Mouse (Mus musculus) limb, embryonic 13.5 days (tissue): ENCODE data around the gene Svs3a. TPM values are rescaled to one million over a fixed set of nuclear protein-coding genes. Genes with fewer than 3 reads are reported as not detected.
"Not testable (repeated sequence)": the region's sequence is repeated elsewhere in the genome, so short reads cannot be mapped to it uniquely, and the experiment has no call there.

Experiments
- ATAC-seq: fragments of 200-750 bp; cut with Nextera tagmentation; 2 replicates; pipeline ENCODE4 v1.8.0; 2017; ENCODE audit warnings: low read depth, moderate number of reproducible peaks, moderate TSS enrichment; ENCODE audit not compliant: low FRiP score
- H3K27ac ChIP-seq: fragments of 300-500 bp; sonication (generic); 2 replicates; pipeline ENCODE4 v1.5.1; 2015; ENCODE audit warnings: inconsistent platforms, mild to moderate bottlenecking, moderate library complexity
- H3K27me3 ChIP-seq: fragments of 300-500 bp; sonication (generic); 2 replicates; pipeline ENCODE4 v1.6.1; 2015; ENCODE audit warnings: mild to moderate bottlenecking, inconsistent platforms
- H3K36me3 ChIP-seq: fragments of 300-500 bp; sonication (generic); 2 replicates; pipeline ENCODE4 v1.6.1; 2015; ENCODE audit warnings: inconsistent platforms, mild to moderate bottlenecking, moderate library complexity
- H3K4me1 ChIP-seq: fragments of 300-500 bp; sonication (generic); 2 replicates; pipeline ENCODE4 v1.6.1; 2015; ENCODE audit warnings: inconsistent platforms
- H3K4me2 ChIP-seq: fragments of 300-500 bp; sonication (generic); replicated peaks from 2 replicates; pipeline ENCODE4 v1.6.1; 2015; ENCODE audit warnings: inconsistent platforms, mild to moderate bottlenecking, moderate library complexity
- H3K4me3 ChIP-seq: fragments of 300-500 bp; sonication (generic); 2 replicates; pipeline ENCODE4 v1.5.1; 2015; ENCODE audit warnings: moderate library complexity, mild to moderate bottlenecking, inconsistent platforms
- H3K9ac ChIP-seq: fragments of 300-500 bp; sonication (generic); 2 replicates; pipeline ENCODE4 v1.6.1; 2015; ENCODE audit warnings: mild to moderate bottlenecking, inconsistent platforms
- H3K9me3 ChIP-seq: fragments of 300-500 bp; sonication (generic); 2 replicates; pipeline ENCODE4 v1.6.1; 2016; ENCODE audit warnings: inconsistent platforms
- WGBS: fragments of 180-500 bp; shearing (Covaris S2); methylation state at CpG from one replicate; pipeline ENCODE4 v1.1.7; 2015; 5-methylcytosine and 5-hydroxymethylcytosine counted together
- polyA plus RNA-seq: library from polyadenylated mRNA; unstranded; fragments of >200 nt; fragmentation: Nextera tagmentation; extraction: Ambion mirVana; gene quantifications from 2 replicates; pipeline ENCODE4 v1.2.1, GENCODE M21; 2015

Svs3a gene
- polyA plus RNA-seq: not detected in 2 replicates

DNA sequence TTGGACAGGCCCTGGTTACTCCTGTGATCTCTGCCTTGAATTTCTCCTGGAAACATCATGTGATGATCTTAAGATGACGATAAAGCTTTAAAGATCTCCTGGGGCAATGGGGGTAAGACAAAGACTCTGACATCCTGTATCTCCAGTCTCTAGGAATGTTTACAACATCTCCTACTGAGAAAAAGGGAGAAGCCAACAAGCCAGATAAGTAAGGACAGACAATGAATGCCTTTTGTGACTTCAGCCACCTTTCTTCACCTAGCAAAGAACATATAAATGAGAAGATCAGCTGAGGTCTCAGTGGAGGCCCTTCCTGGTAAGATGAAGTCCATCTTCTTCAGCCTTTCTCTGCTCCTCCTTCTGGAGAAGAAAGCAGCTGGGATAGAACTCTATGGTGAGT, at the start of gene Svs3a:
Svs3a (plus strand) TSS at position 301 of the 400 bp plus-strand sequence.
- not testable (repeated sequence) for H3K4me1 ChIP-seq, H3K9ac ChIP-seq, H3K9me3 ChIP-seq, ATAC-seq, H3K27me3 ChIP-seq, H3K4me2 ChIP-seq, H3K36me3 ChIP-seq, H3K27ac ChIP-seq, H3K4me3 ChIP-seq
- WGBS: 74% methylated on average over 1 of the region's 1 CpGs

DNA sequence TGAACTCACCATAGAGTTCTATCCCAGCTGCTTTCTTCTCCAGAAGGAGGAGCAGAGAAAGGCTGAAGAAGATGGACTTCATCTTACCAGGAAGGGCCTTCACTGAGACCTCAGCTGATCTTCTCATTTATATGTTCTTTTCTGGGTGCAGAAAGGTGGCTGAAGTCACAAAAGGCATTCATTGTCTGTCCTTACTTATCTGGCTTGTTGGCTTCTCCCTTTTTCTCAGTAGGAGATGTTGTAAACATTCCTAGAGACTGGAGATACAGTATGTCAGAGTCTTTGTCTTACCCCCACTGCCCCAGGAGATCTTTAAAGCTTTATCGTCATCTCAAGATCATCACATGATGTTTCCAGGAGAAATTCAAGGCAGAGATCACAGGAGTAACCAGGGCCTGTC, 32.5 kb upstream of the Svs3a start, which contains the start of gene Svs3b:
Svs3b (minus strand) TSS at position 101 of the 400 bp plus-strand sequence.
- not testable (repeated sequence) for H3K4me3 ChIP-seq, H3K4me1 ChIP-seq, H3K9me3 ChIP-seq, ATAC-seq, H3K9ac ChIP-seq, H3K36me3 ChIP-seq, H3K4me2 ChIP-seq, H3K27ac ChIP-seq
- 66% methylated on average over 1 of the region's 1 CpGs for WGBS
- peaks cover 13% of the 10 kb centered on the region for H3K27me3 ChIP-seq

DNA sequence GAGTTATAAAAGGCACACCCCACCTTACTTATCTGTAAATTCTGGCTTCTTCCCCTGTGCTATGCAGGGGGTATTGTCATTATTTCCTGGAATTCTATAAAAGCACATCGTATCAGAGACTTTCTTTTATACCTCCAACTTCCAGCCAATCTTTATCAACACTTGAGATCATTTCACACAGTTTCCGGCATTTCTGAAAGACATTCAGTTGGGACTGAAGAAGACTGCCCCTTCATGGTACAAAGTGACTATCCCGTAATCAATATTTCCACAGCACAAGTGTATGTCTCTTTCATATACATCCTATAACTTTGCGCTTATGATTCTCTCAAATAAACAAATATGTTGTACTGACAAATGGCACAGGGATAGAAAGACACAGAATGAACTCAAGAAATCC, 10.7 kb upstream of the Svs3a start, which contains the start of gene Svs4:
Svs4 (minus strand) TSS at position 101 of the 400 bp plus-strand sequence.
- 92% methylated on average over 4 of the region's 4 CpGs for WGBS
- Histone ChIP-seq H3K36me3 (no peaks in the 10 kb centered on the region), H3K9me3 (no peaks in the 10 kb centered on the region), H3K4me3 (no peak within 1 kb of the TSS), H3K27me3 (no peaks in the 10 kb centered on the region), H3K9ac (no peak within 1 kb of the TSS), H3K27ac (no peak within 1 kb of the TSS), H3K4me2 (no peak within 1 kb of the TSS), H3K4me1 (no peaks in the 10 kb centered on the region)
- ATAC-seq: no peak

DNA sequence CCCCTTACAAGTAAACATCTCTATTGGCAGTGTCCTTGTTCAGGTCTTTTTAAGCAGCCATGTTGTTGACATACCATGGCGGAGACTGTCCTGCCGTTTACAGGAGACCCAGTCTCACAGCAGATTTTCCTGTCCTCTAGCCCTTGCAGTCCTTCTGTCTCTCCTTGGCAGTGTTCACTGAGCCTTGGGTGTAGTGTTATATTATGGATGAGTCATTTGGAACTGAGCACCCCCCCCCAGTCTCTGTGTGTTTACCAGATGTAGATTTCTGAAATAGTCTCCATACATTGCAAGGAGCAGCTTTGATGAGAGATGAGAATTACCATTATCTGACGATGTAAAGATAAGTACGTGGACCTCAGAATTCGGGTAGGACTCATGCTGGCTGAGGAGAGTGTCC, 23.5 kb downstream of the Svs3a start:
- no peaks in the 10 kb centered on the region for H3K36me3 ChIP-seq
- H3K27ac ChIP-seq: no peak overlapping the region
- no peaks in the 10 kb centered on the region for H3K9me3 ChIP-seq
- 92% methylated on average over 5 of the region's 5 CpGs for WGBS
- no peak for ATAC-seq
- H3K4me1 ChIP-seq: no peaks in the 10 kb centered on the region
- no peaks in the 10 kb centered on the region for H3K27me3 ChIP-seq
- no peak overlapping the region for H3K9ac ChIP-seq
- no peak overlapping the region for H3K4me3 ChIP-seq
- no peak overlapping the region for H3K4me2 ChIP-seq

DNA sequence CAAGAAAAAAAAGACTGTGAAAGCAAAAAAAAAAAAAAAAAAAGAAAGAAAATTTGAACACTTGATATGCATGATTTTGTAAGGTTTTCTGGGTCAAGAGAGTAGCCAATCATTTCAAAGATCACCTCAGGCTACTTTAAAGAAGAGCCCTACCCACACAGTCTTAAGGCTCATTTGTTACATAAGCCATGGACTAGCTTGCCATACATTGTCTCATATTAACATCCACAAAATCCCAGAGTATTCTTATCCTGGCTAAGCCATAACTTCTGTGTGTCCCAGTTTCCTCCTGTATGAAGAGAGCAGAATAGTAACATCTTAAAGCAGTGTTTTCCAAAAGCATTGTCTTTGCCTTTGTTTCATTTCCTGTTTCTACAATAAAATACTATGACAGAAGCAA, 26.4 kb downstream of the Svs3a start:
- H3K27ac ChIP-seq, H3K36me3 ChIP-seq, ATAC-seq, H3K9me3 ChIP-seq, H3K4me3 ChIP-seq, H3K4me2 ChIP-seq, H3K4me1 ChIP-seq, H3K9ac ChIP-seq, H3K27me3 ChIP-seq: not testable (repeated sequence)

DNA sequence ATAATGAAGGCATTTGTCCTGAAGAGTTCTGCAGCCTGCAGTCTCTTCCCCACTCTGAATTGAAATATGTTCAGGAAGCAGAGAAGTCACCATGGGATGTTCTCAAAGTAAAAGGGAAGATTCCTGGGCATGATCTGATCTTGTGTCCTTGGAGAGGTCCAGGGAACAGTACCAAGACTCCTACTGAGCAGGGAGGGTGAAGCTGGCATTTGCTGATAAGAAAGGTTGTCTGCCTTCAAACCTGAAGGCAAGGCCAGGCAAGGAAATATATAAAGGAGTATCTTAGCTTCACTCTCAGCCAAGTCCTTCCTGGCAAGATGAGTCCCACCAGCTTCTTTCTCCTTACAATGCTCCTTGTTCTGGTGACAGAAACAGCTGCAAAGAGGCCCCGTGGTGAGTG, 27.4 kb downstream of the Svs3a start, which contains the start of gene Svs6:
Svs6 (plus strand) TSS at position 301 of the 400 bp plus-strand sequence.
- not testable (repeated sequence) for H3K9me3 ChIP-seq, H3K4me3 ChIP-seq, H3K4me1 ChIP-seq, H3K27ac ChIP-seq, H3K27me3 ChIP-seq, ATAC-seq, H3K9ac ChIP-seq, H3K36me3 ChIP-seq, H3K4me2 ChIP-seq
- 79% methylated on average over 1 of the region's 1 CpGs for WGBS

DNA sequence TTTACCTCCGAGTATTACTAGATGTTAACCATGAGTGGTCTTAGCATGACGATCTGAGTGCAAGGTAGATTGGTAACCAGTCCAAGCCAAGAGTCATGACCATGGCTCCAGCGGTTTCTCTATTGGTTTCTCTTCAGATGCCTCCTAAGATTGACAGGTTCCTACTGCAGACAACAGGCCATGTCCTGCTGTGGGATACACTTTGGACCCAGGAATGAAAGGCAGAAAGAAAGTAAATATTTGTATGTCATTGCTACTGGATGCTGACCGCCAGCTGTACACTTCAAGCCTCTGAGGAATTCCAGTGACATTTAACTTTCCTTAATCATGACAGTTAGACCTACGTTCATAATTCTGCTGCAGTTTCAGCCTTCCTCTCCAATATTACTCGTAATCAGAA, 31.9 kb downstream of the Svs3a start:
- ATAC-seq: no peak
- Histone ChIP-seq H3K9ac (no peak overlapping the region), H3K4me3 (no peak overlapping the region), H3K36me3 (no peaks in the 10 kb centered on the region), H3K27me3 (no peaks in the 10 kb centered on the region), H3K9me3 (no peaks in the 10 kb centered on the region), H3K4me2 (no peak overlapping the region), H3K4me1 (no peaks in the 10 kb centered on the region), H3K27ac (no peak overlapping the region)
- 88% methylated on average over 6 of the region's 6 CpGs for WGBS

DNA sequence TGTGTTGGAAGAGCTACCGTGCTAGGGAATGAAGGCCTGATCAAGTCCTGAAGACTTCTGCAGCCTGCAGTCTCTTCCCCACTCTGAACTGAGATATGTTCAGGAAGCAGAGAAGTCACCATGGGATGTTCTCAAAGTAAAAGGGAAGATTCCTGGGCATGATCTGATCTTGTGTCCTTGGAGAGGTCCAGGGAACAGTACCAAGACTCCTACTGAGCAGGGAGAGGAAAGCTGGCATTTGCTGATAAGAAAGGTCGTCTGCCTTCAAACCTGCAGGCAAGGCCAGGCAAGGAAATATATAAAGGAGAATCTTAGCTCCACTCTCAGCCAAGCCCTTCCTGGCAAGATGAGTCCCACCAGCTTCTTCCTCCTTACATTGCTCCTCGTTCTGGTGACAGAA, 43.4 kb downstream of the Svs3a start, which contains the start of gene Svs5:
Svs5 (plus strand) TSS at position 301 of the 400 bp plus-strand sequence.
- H3K9me3 ChIP-seq, H3K27ac ChIP-seq, H3K4me1 ChIP-seq, H3K36me3 ChIP-seq, H3K9ac ChIP-seq, H3K27me3 ChIP-seq, H3K4me2 ChIP-seq, ATAC-seq, H3K4me3 ChIP-seq: not testable (repeated sequence)
- 79% methylated on average over 3 of the region's 3 CpGs for WGBS

Other genes starting within 250 kb of the Svs3a start
- 17.5 and 20.1 TPM in 2 replicates for gene Stk4, start 218.9 kb upstream of the Svs3a start, polyA plus RNA-seq
- 57.8 and 61.7 TPM in 2 replicates for gene Tomm34, start 218.1 kb upstream of the Svs3a start, polyA plus RNA-seq
- 2.5 and 2.8 TPM in 2 replicates for gene Kcns1, start 118.2 kb upstream of the Svs3a start, polyA plus RNA-seq
- gene Wfdc5, start 106.5 kb upstream of the Svs3a start, polyA plus RNA-seq: not detected in 2 replicates
- 0.51 TPM in 1 of 2 replicates, not detected in the other for gene Wfdc12, start 98.7 kb upstream of the Svs3a start, polyA plus RNA-seq
- gene Wfdc15a, start 89.1 kb upstream of the Svs3a start, polyA plus RNA-seq: not detected in 2 replicates
- not detected in 2 replicates for gene Wfdc15b, start 67.6 kb upstream of the Svs3a start, polyA plus RNA-seq
- gene Svs2, start 50.8 kb upstream of the Svs3a start, polyA plus RNA-seq: not detected in 2 replicates
- gene Svs3b, start 32.6 kb upstream of the Svs3a start, polyA plus RNA-seq: not detected in 2 replicates
- gene Svs4, start 10.8 kb upstream of the Svs3a start, polyA plus RNA-seq: not detected in 2 replicates
- not detected in 2 replicates for gene Svs6, start 27.5 kb downstream of the Svs3a start, polyA plus RNA-seq
- gene Svs5, start 43.5 kb downstream of the Svs3a start, polyA plus RNA-seq: not detected in 2 replicates
- 3.2 and 3.8 TPM in 2 replicates for gene Slpi, start 99.8 kb downstream of the Svs3a start, polyA plus RNA-seq
- gene Rbpjl, start 113.9 kb downstream of the Svs3a start, polyA plus RNA-seq: 1.5 and 1.6 TPM in 2 replicates
- gene Matn4, start 115.9 kb downstream of the Svs3a start, polyA plus RNA-seq: 192 and 200 TPM in 2 replicates
- 61.0 and 63.6 TPM in 2 replicates for gene Sdc4, start 154.6 kb downstream of the Svs3a start, polyA plus RNA-seq
- 65.2 and 66.6 TPM in 2 replicates for gene Sys1, start 167.7 kb downstream of the Svs3a start, polyA plus RNA-seq
- gene Gm20458, start 171.7 kb downstream of the Svs3a start, polyA plus RNA-seq: 5.5 and 7.4 TPM in 2 replicates
- not detected in 2 replicates for gene Trp53tg5, start 184.5 kb downstream of the Svs3a start, polyA plus RNA-seq
- gene Dbndd2, start 196.8 kb downstream of the Svs3a start, polyA plus RNA-seq: 1.4 and 2.3 TPM in 2 replicates
- gene Pigt, start 208.3 kb downstream of the Svs3a start, polyA plus RNA-seq: 45.9 and 46.8 TPM in 2 replicates